Mouse (Mus musculus): ENCODE measurements at regions not wholly inside any gene's neighbourhood (a gene's known extent, or its start where the extent isn't known, plus 50 kb on each side); places are given as distances from the start of the nearest gene placed in this dataset. TPM values are rescaled to one million over a fixed set of nuclear protein-coding genes. Genes with fewer than 3 reads are reported as not detected.

DNA sequence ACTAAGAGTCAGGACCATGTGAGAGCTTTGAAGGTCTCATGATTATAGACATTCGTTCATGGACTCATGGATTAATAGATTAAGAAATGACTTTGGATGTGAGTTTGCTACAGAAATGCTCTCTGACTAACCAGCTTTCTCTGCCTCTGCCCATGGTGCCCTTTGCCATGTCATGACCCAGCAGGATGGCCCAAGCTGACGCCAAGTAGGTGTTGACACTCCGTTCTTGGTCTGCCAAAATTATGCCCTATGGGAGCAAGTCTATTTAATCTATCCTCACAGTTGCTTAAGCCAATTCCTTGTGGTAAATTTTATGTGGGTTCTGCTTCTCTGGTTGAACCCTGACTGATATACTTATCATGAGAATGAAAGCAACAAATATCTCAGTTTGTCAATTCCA, 73.7 kb upstream of the Gm9747 start:
- 92% methylated on average over 3 of the region's 3 CpGs for WGBS
- Histone ChIP-seq H3K9me3 (ENCODE audit: control insufficient read depth, low read length) (no peaks in the 10 kb centered on the region), H3K4me3 (ENCODE audit: low read length) (no peak overlapping the region), H3K4me1 (ENCODE audit: control insufficient read depth, insufficient read depth, low read length) (no peaks in the 10 kb centered on the region), H3K4me2 (replicated peaks; ENCODE audit: low read depth, low read length) (no peak overlapping the region), H3K9ac (ENCODE audit: low read depth, low read length) (no peak overlapping the region), H3K27ac (ENCODE audit: low read depth, low read length) (no peak overlapping the region), H3K27me3 (ENCODE audit: control insufficient read depth, insufficient read depth, low read length) (no peaks in the 10 kb centered on the region), H3K36me3 (ENCODE audit: control insufficient read depth, insufficient read depth, low read length) (no peaks in the 10 kb centered on the region)
- ATAC-seq (ENCODE audit: low FRiP score, low TSS enrichment), result no peak

DNA sequence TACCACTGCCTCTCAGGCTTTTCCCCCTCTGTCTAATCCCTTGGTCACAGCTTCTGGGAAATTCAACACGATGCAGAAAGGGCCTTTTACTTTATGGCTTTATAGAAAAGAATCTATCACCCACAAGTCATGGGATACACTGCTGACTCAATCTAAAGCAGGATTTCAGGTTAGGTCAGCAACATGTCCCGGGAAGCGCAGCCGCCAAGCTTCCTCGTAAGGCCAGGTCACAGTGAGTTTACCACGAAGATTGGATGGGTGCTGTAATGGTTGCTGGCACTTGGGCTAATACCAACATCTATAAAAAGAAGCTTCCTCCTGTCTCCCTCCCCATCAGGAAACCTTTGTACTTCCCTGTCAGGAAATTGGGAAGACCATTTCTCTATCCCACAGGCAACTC, 70.0 kb upstream of the Gm9747 start:
- H3K4me2 ChIP-seq (replicated peaks; ENCODE audit: low read depth, low read length), result no peak overlapping the region
- no peaks in the 10 kb centered on the region for H3K36me3 ChIP-seq (ENCODE audit: control insufficient read depth, insufficient read depth, low read length)
- H3K4me3 ChIP-seq (ENCODE audit: low read length), result no peak overlapping the region
- 82% methylated on average over 6 of the region's 6 CpGs for WGBS
- H3K27me3 ChIP-seq (ENCODE audit: control insufficient read depth, insufficient read depth, low read length), result no peaks in the 10 kb centered on the region
- H3K27ac ChIP-seq (ENCODE audit: low read depth, low read length), result no peak overlapping the region
- H3K9ac ChIP-seq (ENCODE audit: low read depth, low read length), result no peak overlapping the region
- H3K9me3 ChIP-seq (ENCODE audit: control insufficient read depth, low read length), result no peaks in the 10 kb centered on the region
- no peak for ATAC-seq (ENCODE audit: low FRiP score, low TSS enrichment)
- H3K4me1 ChIP-seq (ENCODE audit: control insufficient read depth, insufficient read depth, low read length), result no peaks in the 10 kb centered on the region

DNA sequence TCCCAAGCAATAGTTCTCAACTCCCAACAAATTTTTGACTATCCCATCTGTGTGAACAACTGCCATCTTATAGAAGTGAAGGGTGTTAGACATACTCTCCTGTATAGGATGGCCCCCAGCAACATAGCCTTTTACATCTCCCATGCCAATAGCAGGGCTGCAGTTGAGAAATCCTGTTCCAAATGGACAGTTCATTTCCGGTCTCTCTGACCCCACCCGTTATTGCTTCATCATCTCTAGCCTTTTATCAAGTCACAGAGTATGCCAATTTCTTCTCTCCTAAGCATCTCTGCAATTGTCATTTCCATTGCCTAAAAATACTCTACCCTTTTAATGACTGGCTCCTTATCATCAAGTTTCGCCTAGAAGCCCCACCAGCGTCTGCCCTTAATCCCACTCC, 64.8 kb upstream of the Gm9747 start:
- no peaks in the 10 kb centered on the region for H3K36me3 ChIP-seq (ENCODE audit: control insufficient read depth, insufficient read depth, low read length)
- H3K4me2 ChIP-seq (replicated peaks; ENCODE audit: low read depth, low read length), result no peak overlapping the region
- H3K4me3 ChIP-seq (ENCODE audit: low read length), result no peak overlapping the region
- H3K9me3 ChIP-seq (ENCODE audit: control insufficient read depth, low read length), result no peaks in the 10 kb centered on the region
- WGBS, result 85% methylated on average over 4 of the region's 4 CpGs
- H3K27me3 ChIP-seq (ENCODE audit: control insufficient read depth, insufficient read depth, low read length), result no peaks in the 10 kb centered on the region
- H3K4me1 ChIP-seq (ENCODE audit: control insufficient read depth, insufficient read depth, low read length), result no peaks in the 10 kb centered on the region
- no peak overlapping the region for H3K27ac ChIP-seq (ENCODE audit: low read depth, low read length)
- H3K9ac ChIP-seq (ENCODE audit: low read depth, low read length), result no peak overlapping the region
- ATAC-seq (ENCODE audit: low FRiP score, low TSS enrichment), result no peak

DNA sequence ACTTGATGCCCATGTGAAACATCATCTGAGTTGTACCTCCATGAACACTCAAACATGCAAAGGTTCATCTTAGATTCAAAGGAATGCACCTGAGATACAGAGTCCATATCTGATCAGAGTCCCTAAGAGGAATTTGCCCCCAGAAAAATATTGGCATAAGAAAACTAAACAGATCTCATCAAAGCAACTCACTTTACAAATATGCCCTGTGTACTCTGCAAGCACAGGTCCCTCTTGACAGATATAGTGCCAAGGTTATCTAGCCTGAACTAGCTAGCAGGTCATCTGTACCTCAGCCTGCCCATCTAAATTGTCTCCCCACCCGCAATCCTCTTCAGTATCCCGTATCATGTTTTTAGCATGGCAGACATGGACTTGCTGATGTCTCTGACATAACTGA, 64.0 kb upstream of the Gm9747 start:
- 97% methylated on average over 2 of the region's 2 CpGs for WGBS
- no peak overlapping the region for H3K27ac ChIP-seq (ENCODE audit: low read depth, low read length)
- H3K4me2 ChIP-seq (replicated peaks; ENCODE audit: low read depth, low read length), result no peak overlapping the region
- no peak overlapping the region for H3K9ac ChIP-seq (ENCODE audit: low read depth, low read length)
- no peaks in the 10 kb centered on the region for H3K4me1 ChIP-seq (ENCODE audit: control insufficient read depth, insufficient read depth, low read length)
- ATAC-seq (ENCODE audit: low FRiP score, low TSS enrichment), result no peak
- no peaks in the 10 kb centered on the region for H3K9me3 ChIP-seq (ENCODE audit: control insufficient read depth, low read length)
- no peak overlapping the region for H3K4me3 ChIP-seq (ENCODE audit: low read length)
- no peaks in the 10 kb centered on the region for H3K36me3 ChIP-seq (ENCODE audit: control insufficient read depth, insufficient read depth, low read length)
- H3K27me3 ChIP-seq (ENCODE audit: control insufficient read depth, insufficient read depth, low read length), result no peaks in the 10 kb centered on the region

DNA sequence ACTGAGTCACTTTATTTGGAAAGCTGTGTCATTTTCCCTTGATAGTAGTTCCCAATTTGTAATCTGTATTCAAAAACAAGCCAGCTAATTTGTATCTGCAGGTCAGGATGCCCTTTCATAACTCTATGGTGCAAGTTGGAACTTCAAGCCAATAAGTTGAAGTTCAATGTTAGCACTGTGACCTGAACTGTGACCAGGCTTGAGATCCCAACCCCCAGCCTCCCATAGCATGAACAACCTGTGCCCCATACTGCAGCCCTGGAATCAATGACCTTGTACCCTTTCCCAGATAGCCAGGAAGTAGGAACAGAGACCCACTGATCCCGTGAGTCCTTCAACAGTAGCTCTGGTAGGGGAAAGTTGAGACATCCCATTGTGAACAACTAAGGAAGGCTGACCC, 52.5 kb upstream of the Gm9747 start:
- no peak overlapping the region for H3K27ac ChIP-seq (ENCODE audit: low read depth, low read length)
- H3K36me3 ChIP-seq (ENCODE audit: control insufficient read depth, insufficient read depth, low read length), result no peaks in the 10 kb centered on the region
- no peaks in the 10 kb centered on the region for H3K9me3 ChIP-seq (ENCODE audit: control insufficient read depth, low read length)
- H3K9ac ChIP-seq (ENCODE audit: low read depth, low read length), result no peak overlapping the region
- no peak overlapping the region for H3K4me3 ChIP-seq (ENCODE audit: low read length)
- no peaks in the 10 kb centered on the region for H3K27me3 ChIP-seq (ENCODE audit: control insufficient read depth, insufficient read depth, low read length)
- H3K4me2 ChIP-seq (replicated peaks; ENCODE audit: low read depth, low read length), result no peak overlapping the region
- no peaks in the 10 kb centered on the region for H3K4me1 ChIP-seq (ENCODE audit: control insufficient read depth, insufficient read depth, low read length)
- ATAC-seq (ENCODE audit: low FRiP score, low TSS enrichment), result no peak
- 85% methylated on average over 1 of the region's 1 CpGs for WGBS

Small RNAs in the stretch of these regions (microRNA-seq; reads per million reads assigned to microRNA genes)
- not detected for gene Mir6344

Data from kidney, embryonic 14.5 days (tissue).